Mouse (Mus musculus): ENCODE results near the gene Cpa1.

- no peak for TF ChIP-seq POLR2A (IDR thresholded peaks at IDR 0.05; ENCODE audit: low read depth, low read length)
- TF ChIP-seq CTCF (IDR thresholded peaks at IDR 0.05; ENCODE audit: extremely low read depth, insufficient read depth, insufficient read length, insufficient replicate concordance) = no peak
Observed at GRCm38 (mm10) chr6:30684570-30684969, 45.6 kb downstream of the Cpa1 start.
